Mouse (Mus musculus): ENCODE data around the gene Ppp2r3a.

- no peak for TF ChIP-seq CTCF (conservative IDR thresholded peaks at IDR 0.05; ENCODE audit: low read length)
- no peak for TF ChIP-seq POU5F1 (IDR thresholded peaks at IDR 0.05; ENCODE audit: borderline replicate concordance, low read length)
Observed at GRCm38 (mm10) chr9:101265546-101265945, 14.0 kb upstream of the Ppp2r3a start.

All from E14TG2a.4 (cell line).